Mouse (Mus musculus) WW6 (cell line): ENCODE results near the gene Rbm31y.
"Not testable (repeated sequence)": the region's sequence is repeated elsewhere in the genome, so short reads cannot be mapped to it uniquely, and the experiment has no call there.

Experiments used
- DNase-seq: peaks from one replicate; pipeline ENCODE4 v3.0.0-alpha.2; 2013; ENCODE audit warnings: low read depth, low spot score

Gene Rbm31y

DNA sequence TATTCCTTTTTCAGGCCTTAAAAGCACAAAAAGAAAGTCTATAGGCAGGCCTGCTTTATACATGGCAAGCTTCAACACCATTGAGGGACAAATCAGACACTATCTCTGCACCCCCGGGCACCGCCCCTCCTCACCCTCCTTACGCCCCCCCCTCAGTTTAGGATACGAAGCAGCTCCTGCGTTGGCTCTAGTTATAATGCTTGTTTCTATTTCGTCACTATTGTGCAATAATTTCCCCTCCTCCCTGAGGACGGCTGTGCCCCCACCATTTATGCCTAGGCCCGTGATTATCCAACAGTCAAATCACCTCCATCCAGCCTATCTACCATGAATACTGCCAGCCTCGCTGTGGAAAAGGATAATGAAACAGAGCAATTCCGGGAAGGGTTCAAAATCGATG is at the start of gene Rbm31y:
Rbm31y (plus strand) TSS at position 301 of the 400 bp plus-strand sequence.
- not testable (repeated sequence) for DNase-seq
